Mouse (Mus musculus): ENCODE data around the gene Ceacam16.

Ceacam16 gene

GRCm38 (mm10) chr7:19843561-19843960 lies 17.5 kb downstream of the Ceacam16 start:
- in situ Hi-C loops (cut with MboI, MseI), result loop anchor here (5.0 kb wide), 1 partner anchor 41 kb away; no protein-coding TSS in a partner anchor

GRCm38 (mm10) chr7:19842885-19843504 lies 18.1 kb downstream of the Ceacam16 start:
- in situ Hi-C loops (cut with MboI, MseI), result loop anchor here (5.0 kb wide), 1 partner anchor 41 kb away; no protein-coding TSS in a partner anchor

GRCm38 (mm10) chr7:19841686-19842413 lies 19.2 kb downstream of the Ceacam16 start:
- in situ Hi-C loops (cut with MboI, MseI), result loop anchor here (5.0 kb wide), 1 partner anchor 40 kb away; no protein-coding TSS in a partner anchor

- in situ Hi-C loops (cut with MboI, MseI), result loop anchor here (5.0 kb wide), 1 partner anchor 39 kb away; no protein-coding TSS in a partner anchor
Measured at GRCm38 (mm10) chr7:19840936-19841335, 20.2 kb downstream of the Ceacam16 start.

- in situ Hi-C loops (cut with MboI, MseI), result loop anchor here (5.0 kb wide), 1 partner anchor 38 kb away; no protein-coding TSS in a partner anchor
Measured at GRCm38 (mm10) chr7:19840371-19840770, 20.7 kb downstream of the Ceacam16 start.

- in situ Hi-C loops (cut with MboI, MseI), result no loop called here
Measured at GRCm38 (mm10) chr7:19836843-19837242, 24.3 kb downstream of the Ceacam16 start.

GRCm38 (mm10) chr7:19834055-19834454 lies 27.0 kb downstream of the Ceacam16 start:
- in situ Hi-C loops (cut with MboI, MseI), result no loop called here

- in situ Hi-C loops (cut with MboI, MseI), result no loop called here
Measured at GRCm38 (mm10) chr7:19831837-19832236, 29.3 kb downstream of the Ceacam16 start.

GRCm38 (mm10) chr7:19830682-19831156 lies 30.4 kb downstream of the Ceacam16 start:
- in situ Hi-C loops (cut with MboI, MseI), result no loop called here

GRCm38 (mm10) chr7:19829694-19830093 lies 31.4 kb downstream of the Ceacam16 start:
- in situ Hi-C loops (cut with MboI, MseI), result loop anchor here (10.0 kb wide), 1 partner anchor 515 kb away; the partner anchor contains the start of gene Fosb

- in situ Hi-C loops (cut with MboI, MseI), result loop anchor here (10.0 kb wide), 1 partner anchor 512 kb away; the partner anchor contains the start of gene Fosb
Measured at GRCm38 (mm10) chr7:19826756-19827155, 34.3 kb downstream of the Ceacam16 start.

- in situ Hi-C loops (cut with MboI, MseI), result loop anchor here (10.0 kb wide), 1 partner anchor 510 kb away; the partner anchor contains the start of gene Fosb
Measured at GRCm38 (mm10) chr7:19824182-19824973, 36.7 kb downstream of the Ceacam16 start.

GRCm38 (mm10) chr7:19823256-19824181 lies 37.6 kb downstream of the Ceacam16 start:
- in situ Hi-C loops (cut with MboI, MseI), result loop anchor here (10.0 kb wide), 1 partner anchor 509 kb away; the partner anchor contains the start of gene Fosb

- in situ Hi-C loops (cut with MboI, MseI), result loop anchor here (10.0 kb wide), 1 partner anchor 508 kb away; the partner anchor contains the start of gene Fosb
Measured at GRCm38 (mm10) chr7:19822604-19823058, 38.5 kb downstream of the Ceacam16 start, which contains the start of gene Bcl3. Gene Bcl3 (minus strand): TSS chr7:19822770.

- in situ Hi-C loops (cut with MboI, MseI), result loop anchor here (10.0 kb wide), 1 partner anchor 507 kb away; the partner anchor contains the start of gene Fosb
Measured at GRCm38 (mm10) chr7:19822193-19822592, 38.9 kb downstream of the Ceacam16 start.

GRCm38 (mm10) chr7:19821633-19822032 lies 39.5 kb downstream of the Ceacam16 start:
- in situ Hi-C loops (cut with MboI, MseI), result loop anchor here (10.0 kb wide), 1 partner anchor 507 kb away; the partner anchor contains the start of gene Fosb

GRCm38 (mm10) chr7:19820347-19821048 lies 40.6 kb downstream of the Ceacam16 start:
- in situ Hi-C loops (cut with MboI, MseI), result loop anchor here (10.0 kb wide), 1 partner anchor 506 kb away; the partner anchor contains the start of gene Fosb

GRCm38 (mm10) chr7:19818875-19819274 lies 42.2 kb downstream of the Ceacam16 start:
- in situ Hi-C loops (cut with MboI, MseI), result no loop called here

GRCm38 (mm10) chr7:19818440-19818839 lies 42.7 kb downstream of the Ceacam16 start:
- in situ Hi-C loops (cut with MboI, MseI), result no loop called here

All from regulatory T cell (primary cell).